Mouse (Mus musculus) heart, postnatal 10 days (tissue): ENCODE measurements around the gene Alg9. TPM values are rescaled to one million over a fixed set of nuclear protein-coding genes. Genes with fewer than 3 reads are reported as not detected.

Source experiments
- DNase-seq, 2 experiments: peaks; one replicate each; pipeline ENCODE4 v3.0.0; 2021
- intact Hi-C: fragments of 180-260 bp; cut with DNase I; formaldehyde crosslinking; loops from one replicate; pipeline ENCODE4 v1.15.1; 2025
- total RNA-seq, 2 experiments: library from RNA; stranded (reverse); gene quantifications; 2 replicates each; pipeline ENCODE4 v1.2.3; 2021

Gene Alg9
- 10 to 100 TPM; 10.5 to 16.1 TPM for total RNA-seq

GRCm38 (mm10) chr9:50774991-50775612 lies at the start of gene Alg9, which contains the start of gene 1110032A03Rik:
Alg9 (plus strand) TSS chr9:50775019.
1110032A03Rik (minus strand) TSS chr9:50775520.
- peak; percentile 93 for DNase-seq
- intact Hi-C loops: no loop called here

GRCm38 (mm10) chr9:50725921-50726590 lies 48.8 kb upstream of the Alg9 start:
- DNase-seq: no peak
- intact Hi-C loops: no loop called here

GRCm38 (mm10) chr9:50727171-50727924 lies 47.5 kb upstream of the Alg9 start:
- DNase-seq: peak in 1 of 2 experiments; percentile 40
- intact Hi-C loops: no loop called here

- peak; percentile 76 to 79 for DNase-seq
- intact Hi-C loops: no loop called here
Measured at GRCm38 (mm10) chr9:50727925-50728651, 46.7 kb upstream of the Alg9 start.

- DNase-seq: no peak
- intact Hi-C loops: no loop called here
Measured at GRCm38 (mm10) chr9:50729600-50729999, 45.2 kb upstream of the Alg9 start.

GRCm38 (mm10) chr9:50732560-50732959 lies 42.3 kb upstream of the Alg9 start:
- no peak for DNase-seq
- intact Hi-C loops: loop anchor here (10.0 kb wide), 1 partner anchor 288 kb away; no protein-coding TSS in a partner anchor

- intact Hi-C loops: loop anchor here (1.0 to 10.0 kb wide), 3 partner anchors 26 to 290 kb away; no protein-coding TSS in a partner anchor
- DNase-seq: peak; percentile 68 to 82
Measured at GRCm38 (mm10) chr9:50734989-50735388, 39.8 kb upstream of the Alg9 start.

GRCm38 (mm10) chr9:50738914-50739870 lies 35.6 kb upstream of the Alg9 start, which contains the start of gene Dixdc1:
Dixdc1 (minus strand) TSS chr9:50739517.
- peak; percentile 96 to 97 for DNase-seq
- intact Hi-C loops: loop anchor here (10.0 kb wide), 1 partner anchor 294 kb away; no protein-coding TSS in a partner anchor

- intact Hi-C loops: no loop called here
- no peak for DNase-seq
Measured at GRCm38 (mm10) chr9:50740867-50741784, 33.7 kb upstream of the Alg9 start.

- intact Hi-C loops: no loop called here
- DNase-seq: no peak
Measured at GRCm38 (mm10) chr9:50742261-50742660, 32.6 kb upstream of the Alg9 start.

GRCm38 (mm10) chr9:50742744-50743143 lies 32.1 kb upstream of the Alg9 start:
- DNase-seq: no peak
- intact Hi-C loops: no loop called here

- intact Hi-C loops: no loop called here
- DNase-seq: no peak
Measured at GRCm38 (mm10) chr9:50745806-50746205, 29.0 kb upstream of the Alg9 start.

- DNase-seq: peak in 1 of 2 experiments; percentile 46
- intact Hi-C loops: no loop called here
Measured at GRCm38 (mm10) chr9:50746214-50746677, 28.6 kb upstream of the Alg9 start, which contains the start of gene 2310030G06Rik. 2310030G06Rik (minus strand) TSS chr9:50746536.

GRCm38 (mm10) chr9:50750706-50751105 lies 24.1 kb upstream of the Alg9 start:
- peak in 1 of 2 experiments; percentile 48 for DNase-seq
- intact Hi-C loops: no loop called here

- peak; percentile 49 to 50 for DNase-seq
- intact Hi-C loops: no loop called here
Measured at GRCm38 (mm10) chr9:50751323-50751722, 23.5 kb upstream of the Alg9 start, which contains the start of gene Cryab. Cryab (plus strand) TSS chr9:50751325.

GRCm38 (mm10) chr9:50752054-50752602 lies 22.7 kb upstream of the Alg9 start, which contains the start of gene Hspb2:
Hspb2 (minus strand) TSS chr9:50752354.
- peak; percentile 82 to 84 for DNase-seq
- intact Hi-C loops: no loop called here

- DNase-seq: peak; percentile 95 to 96
- intact Hi-C loops: loop anchor here (1.0 kb wide), 1 partner anchor 30 kb away; no protein-coding TSS in a partner anchor
Measured at GRCm38 (mm10) chr9:50752784-50753615, 21.8 kb upstream of the Alg9 start.
